Mouse (Mus musculus): ENCODE results near the gene Topbp1. TPM values are rescaled to one million over a fixed set of nuclear protein-coding genes. Genes with fewer than 3 reads are reported as not detected.

The Topbp1 gene
- polyA plus RNA-seq (2015; fragmentation: Nextera tagmentation; extraction: Ambion mirVana): 14.5 and 15.4 TPM in 2 replicates

GRCm38 (mm10) chr9:103304927-103305326 is at the start of gene Topbp1, which contains the start of gene 1300017J02Rik:
Gene Topbp1, plus strand, starts transcription at chr9:103305215.
Gene 1300017J02Rik, minus strand, starts transcription at chr9:103305082.

DNA sequence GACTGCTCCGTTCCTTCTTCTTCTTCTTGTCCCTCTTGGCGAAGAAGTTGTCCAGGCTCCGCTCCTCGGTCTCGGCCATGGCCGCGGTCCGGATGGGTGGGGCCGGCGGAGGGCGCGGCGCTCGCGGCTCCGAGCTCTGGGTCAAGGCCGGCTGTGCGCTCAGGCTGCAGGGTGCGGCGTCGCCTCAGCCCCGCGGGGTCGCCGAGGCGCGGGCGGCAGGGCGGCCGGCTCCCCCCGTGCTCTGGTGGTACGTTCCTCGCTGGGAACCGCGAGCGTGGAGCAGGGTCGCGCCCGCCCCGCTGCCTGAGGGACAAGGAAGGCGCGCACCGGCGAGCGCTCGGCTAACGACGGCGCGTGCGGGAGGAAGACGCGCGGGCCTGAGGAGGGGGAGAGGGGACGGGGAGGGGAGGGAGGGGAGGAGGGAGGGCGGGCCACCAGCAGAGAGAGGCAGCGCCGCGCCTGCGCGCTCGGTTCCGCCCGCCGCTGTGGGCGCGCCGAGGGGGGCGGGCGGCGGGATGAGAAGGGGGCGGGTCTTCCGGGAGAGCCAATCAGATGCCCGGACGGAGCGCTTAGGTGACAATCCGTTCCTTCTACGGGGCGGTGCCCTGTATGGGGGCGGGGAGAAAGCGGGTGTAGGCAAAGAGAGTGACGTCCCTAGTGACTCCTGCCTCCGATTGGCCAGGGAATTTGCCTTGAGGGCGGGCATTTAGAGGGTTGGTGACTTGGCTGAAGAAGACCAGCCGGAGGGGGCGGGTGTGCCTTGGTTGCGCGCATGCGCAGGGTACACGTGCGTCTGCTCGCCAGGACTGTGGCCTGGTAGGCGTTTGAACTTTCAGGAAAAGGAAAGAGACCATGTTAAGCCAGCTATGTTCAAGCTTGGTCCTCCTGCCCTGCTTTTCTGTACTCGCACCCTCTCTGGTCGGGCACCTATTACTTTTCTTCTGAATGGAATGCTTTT is 60.6 kb downstream of the Topbp1 start, which contains the start of gene Cdv3:
Gene Cdv3 (minus strand): TSS at position 551 of the 958 bp plus-strand sequence.

Other genes starting within 250 kb of the Topbp1 start
- gene Rab6b, start 193.4 kb upstream of the Topbp1 start, polyA plus RNA-seq (2015; fragmentation: Nextera tagmentation; extraction: Ambion mirVana): 158 and 169 TPM in 2 replicates
- 49.7 and 52.0 TPM in 2 replicates for gene Srprb, start 103.1 kb upstream of the Topbp1 start, polyA plus RNA-seq (2015; fragmentation: Nextera tagmentation; extraction: Ambion mirVana)
- gene Gm20425, start 74.9 kb upstream of the Topbp1 start, polyA plus RNA-seq (2015; fragmentation: Nextera tagmentation; extraction: Ambion mirVana): 2.3 TPM in 1 of 2 replicates, not detected in the other
- gene Trf, start 74.8 kb upstream of the Topbp1 start, polyA plus RNA-seq (2015; fragmentation: Nextera tagmentation; extraction: Ambion mirVana): 48.5 and 49.8 TPM in 2 replicates
- 0.74 and 1.1 TPM in 2 replicates for gene 1300017J02Rik, start 133 bp upstream of the Topbp1 start, polyA plus RNA-seq (2015; fragmentation: Nextera tagmentation; extraction: Ambion mirVana)
- gene Cdv3, start 60.6 kb downstream of the Topbp1 start, polyA plus RNA-seq (2015; fragmentation: Nextera tagmentation; extraction: Ambion mirVana): 72.4 and 78.5 TPM in 2 replicates
- 3.9 and 9.1 TPM in 2 replicates for gene Bfsp2, start 175.2 kb downstream of the Topbp1 start, polyA plus RNA-seq (2015; fragmentation: Nextera tagmentation; extraction: Ambion mirVana)

All from neural tube, postnatal 0 days (tissue).